Mouse (Mus musculus) testis, adult 10 weeks (tissue): ENCODE measurements around the gene Lypd8. TPM values are rescaled to one million over a fixed set of nuclear protein-coding genes. Genes with fewer than 3 reads are reported as not detected.

Experiments
- polyA plus RNA-seq: library from polyadenylated mRNA; stranded (reverse); fragments of 350-450 nt; fragmentation: Illumina TruSeq; extraction: RNeasy Lipid Tissue Mini Kit (QIAGEN cat#74804); gene quantifications from one replicate; pipeline ENCODE4 v1.2.3, GENCODE M21; 2014; ENCODE audit warnings: low read depth, low replicate concordance

Gene Lypd8
- 1.3 TPM for polyA plus RNA-seq

GRCm38 (mm10) chr11:58378763-58379278 lies at the start of gene Lypd8:
Gene Lypd8 (plus strand): TSS chr11:58379043.

GRCm38 (mm10) chr11:58330276-58331148 lies 48.3 kb upstream of the Lypd8 start, which contains the start of the genes Zfp672 and Sh3bp5l:
Gene Zfp672 (minus strand): TSS chr11:58330339.
Gene Sh3bp5l (plus strand): TSS chr11:58330724.

GRCm38 (mm10) chr11:58420815-58421214 lies 42.0 kb downstream of the Lypd8 start, which contains the start of gene 1810065E05Rik:
Gene 1810065E05Rik (plus strand): TSS chr11:58421111.

GRCm38 (mm10) chr11:58432259-58432658 lies 53.4 kb downstream of the Lypd8 start, which contains the start of gene Gm12253:
Gene Gm12253 (plus strand): TSS chr11:58432559.

Other genes starting within 250 kb of the Lypd8 start
- 18.3 TPM for gene Gemin5, start 210.5 kb upstream of the Lypd8 start, polyA plus RNA-seq
- gene Mrpl22, start 207.4 kb upstream of the Lypd8 start, polyA plus RNA-seq, result 49.8 TPM
- 1.3 TPM for gene Igtp, start 179.5 kb upstream of the Lypd8 start, polyA plus RNA-seq
- gene Irgm2, start 179.4 kb upstream of the Lypd8 start, polyA plus RNA-seq, result 1.9 TPM
- 0.41 TPM for gene 4930438A08Rik, start 104.2 kb upstream of the Lypd8 start, polyA plus RNA-seq
- gene Zfp692, start 72.0 kb upstream of the Lypd8 start, polyA plus RNA-seq, result 0.83 TPM
- 116 TPM for gene Zfp672, start 48.7 kb upstream of the Lypd8 start, polyA plus RNA-seq
- gene Sh3bp5l, start 48.3 kb upstream of the Lypd8 start, polyA plus RNA-seq, result 0.55 TPM
- gene 1810065E05Rik, start 42.1 kb downstream of the Lypd8 start, polyA plus RNA-seq, result 1.8 TPM
- not detected for gene Gm12253, start 53.5 kb downstream of the Lypd8 start, polyA plus RNA-seq
- gene Lypd9, start 73.9 kb downstream of the Lypd8 start, polyA plus RNA-seq, result 125 TPM
- gene Olfr30, start 83.2 kb downstream of the Lypd8 start, polyA plus RNA-seq, result not detected
- not detected for gene Olfr332, start 113.5 kb downstream of the Lypd8 start, polyA plus RNA-seq
- gene Olfr331, start 123.5 kb downstream of the Lypd8 start, polyA plus RNA-seq, result not detected
- 0.50 TPM for gene Olfr330, start 155.8 kb downstream of the Lypd8 start, polyA plus RNA-seq
- 0.53 TPM for gene Olfr329-ps, start 167.4 kb downstream of the Lypd8 start, polyA plus RNA-seq
- not detected for gene Olfr328, start 176.6 kb downstream of the Lypd8 start, polyA plus RNA-seq
- gene Olfr224, start 191.5 kb downstream of the Lypd8 start, polyA plus RNA-seq, result not detected
- 0.21 TPM for gene Olfr325, start 198.7 kb downstream of the Lypd8 start, polyA plus RNA-seq
- gene Olfr324, start 216.1 kb downstream of the Lypd8 start, polyA plus RNA-seq, result not detected
- 0.35 TPM for gene 2210407C18Rik, start 237.0 kb downstream of the Lypd8 start, polyA plus RNA-seq